Mouse (Mus musculus) left cerebral cortex, adult 18-20 months (tissue): ENCODE data around the gene Lima1. TPM values are rescaled to one million over a fixed set of nuclear protein-coding genes. Genes with fewer than 3 reads are reported as not detected.

Experiments used
- DNase-seq, 2 experiments: peaks; one replicate each; pipeline ENCODE4 v3.0.0; 2021 to 2022; ENCODE audit warnings: low spot score in 2 of 2, mixed read lengths in 1 of 2
- total RNA-seq, 2 experiments: library from RNA; stranded (reverse); gene quantifications; 2 replicates each; pipeline ENCODE4 v1.2.3; 2021

Lima1 gene
- total RNA-seq, 2 experiments from 2014 or later = 7.0 to 9.6 TPM

DNA sequence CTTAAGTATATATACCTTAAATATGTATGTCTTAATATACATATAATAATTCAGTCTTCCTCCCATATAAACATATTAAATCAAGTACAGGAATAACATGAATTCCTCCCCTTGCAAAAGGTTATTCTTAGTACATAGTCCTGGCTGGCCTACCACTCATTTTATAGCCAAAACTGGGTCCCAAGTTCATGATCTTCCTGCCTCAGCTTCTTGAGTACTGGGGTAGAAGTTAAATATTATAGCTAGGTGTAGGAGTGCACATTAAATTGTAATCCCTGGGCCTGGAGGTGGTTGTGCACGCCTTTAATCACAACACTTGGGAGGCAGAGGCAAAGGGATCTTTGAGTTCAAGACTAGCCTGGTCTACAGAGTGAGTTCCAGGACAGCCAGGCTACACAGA is 106.5 kb downstream of the Lima1 start:
- no peak for DNase-seq

DNA sequence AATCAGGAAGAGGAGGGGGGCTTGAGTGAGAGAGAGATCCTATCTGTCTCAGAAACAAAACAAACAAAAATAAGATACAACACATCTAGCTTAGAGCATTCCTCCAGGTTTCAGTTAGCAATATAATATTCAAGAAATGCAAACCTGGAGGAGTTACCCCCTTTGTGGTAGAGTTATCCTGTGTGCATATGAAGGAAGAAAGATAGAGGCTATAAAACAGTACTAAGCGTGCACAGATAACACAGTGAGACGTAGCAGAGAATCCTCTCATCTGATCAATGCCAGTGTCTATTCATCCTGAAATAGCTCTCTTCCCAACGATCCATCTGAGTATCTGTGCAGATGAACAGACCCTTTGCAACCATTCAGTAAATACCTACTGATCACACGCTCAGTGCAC is 107.8 kb downstream of the Lima1 start:
- no peak for DNase-seq

DNA sequence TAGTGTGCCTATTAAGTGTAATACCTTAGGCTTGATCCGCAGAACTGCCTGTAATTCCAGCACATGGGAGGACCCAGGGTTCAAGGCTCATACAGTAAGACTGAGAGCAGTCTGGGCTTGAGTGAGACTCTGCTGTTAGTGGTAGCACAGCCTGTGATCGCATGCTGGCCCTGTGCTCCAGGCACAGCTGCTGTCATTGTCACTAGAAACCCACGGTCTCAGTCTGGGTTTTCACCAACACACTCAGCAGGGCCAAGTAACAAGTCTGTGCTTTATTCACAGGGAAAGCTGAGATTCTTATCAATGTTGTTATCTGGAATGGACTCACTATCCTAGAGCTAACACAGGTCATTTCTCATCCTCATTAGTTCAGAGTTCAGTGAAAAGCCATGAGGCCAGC is 121.1 kb downstream of the Lima1 start:
- no peak for DNase-seq

DNA sequence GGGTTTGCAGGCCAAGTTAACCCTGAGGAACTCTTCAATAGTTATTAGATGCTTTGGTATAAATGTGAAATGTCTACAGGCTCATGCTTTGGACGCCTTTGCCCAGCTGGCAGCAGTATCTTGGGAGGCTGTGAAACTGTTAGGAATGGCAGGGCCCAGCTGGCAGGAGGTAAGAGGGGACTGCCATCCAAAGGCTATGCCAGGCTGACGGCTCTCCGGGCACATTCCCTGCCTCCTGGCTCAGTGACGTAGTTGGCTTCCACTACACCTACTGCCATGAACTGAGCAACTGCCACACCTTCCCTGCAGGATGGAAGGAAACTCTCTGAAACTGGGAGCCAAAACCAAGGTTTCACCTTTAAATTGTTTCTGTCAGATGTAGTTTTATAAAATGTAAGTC is 135.0 kb downstream of the Lima1 start:
- DNase-seq = no peak

DNA sequence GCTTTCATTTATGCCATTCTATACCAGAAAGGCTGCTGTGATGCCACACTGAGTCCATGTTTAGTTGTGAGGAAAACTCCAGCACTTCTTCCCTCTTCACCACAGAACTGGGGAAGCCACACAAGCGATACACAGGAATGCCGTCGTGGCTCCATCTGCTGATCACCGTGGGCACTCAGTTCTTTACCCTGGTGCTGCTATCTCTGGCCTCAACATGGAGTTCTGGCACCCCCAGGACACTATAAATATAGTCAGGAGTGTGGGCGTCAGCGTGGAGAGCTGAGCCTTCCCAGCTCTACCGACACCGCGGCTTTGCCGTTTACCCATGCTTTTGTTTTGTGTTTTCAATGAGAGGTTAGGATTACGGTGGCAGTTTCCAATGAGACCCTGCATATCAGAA is 138.6 kb downstream of the Lima1 start:
- peak in 1 of 2 experiments; percentile 44 for DNase-seq

DNA sequence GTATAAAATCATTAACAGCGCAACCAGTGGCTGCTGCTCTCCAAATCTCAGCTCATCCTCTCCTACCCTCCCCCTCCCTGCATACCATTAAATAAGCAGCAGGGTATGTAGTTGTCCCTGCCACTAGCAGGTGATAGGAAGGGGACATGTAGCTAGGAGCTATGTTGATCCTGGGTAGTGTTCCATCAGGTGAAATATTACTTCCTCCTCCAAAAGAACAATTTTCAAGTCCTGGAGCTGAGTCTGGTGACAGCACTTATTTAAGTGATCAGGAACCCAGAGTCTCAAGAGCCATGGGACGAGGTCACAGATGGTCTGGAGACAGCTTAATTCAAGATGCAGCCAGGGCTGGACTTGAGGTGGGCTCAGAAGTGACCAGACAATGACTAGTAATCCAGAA is 139.6 kb downstream of the Lima1 start:
- DNase-seq = peak; percentile 100

DNA sequence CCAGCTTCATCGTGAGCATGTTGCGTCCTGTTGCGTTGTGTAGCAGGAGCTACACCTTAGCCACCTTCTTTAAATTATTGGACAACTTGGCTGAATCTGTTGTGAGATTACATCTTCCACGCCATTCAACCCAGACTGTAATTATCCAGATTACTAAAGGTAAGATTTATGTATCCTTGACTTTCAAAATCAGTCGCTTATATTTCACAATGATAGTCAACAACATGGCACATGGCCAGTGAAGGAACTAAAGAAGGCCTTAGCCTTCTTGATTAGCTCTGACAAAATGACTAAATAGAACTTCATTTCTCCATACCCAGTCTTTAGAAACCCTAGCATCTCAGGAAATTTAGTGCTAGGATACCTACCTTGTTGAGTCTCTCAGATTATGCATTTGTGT is 142.1 kb downstream of the Lima1 start:
- no peak for DNase-seq

DNA sequence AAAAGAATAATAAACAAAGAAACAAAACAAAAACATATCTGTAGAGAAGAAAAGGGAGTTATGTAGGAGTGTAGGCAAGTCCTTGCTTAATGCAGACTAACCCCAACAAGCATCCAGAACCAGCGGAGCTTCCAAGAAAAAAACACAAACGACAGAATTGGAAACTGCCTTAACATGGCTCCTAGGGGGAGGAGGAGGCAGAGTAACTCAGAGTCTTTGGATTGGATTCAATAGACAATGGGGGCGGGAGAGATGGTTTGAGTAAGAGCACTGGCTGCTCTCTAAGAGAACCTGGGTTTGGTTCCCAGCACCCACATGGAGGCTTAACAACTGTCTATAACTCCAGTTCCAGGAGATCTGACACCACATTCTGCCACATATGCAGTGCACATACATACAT is 143.6 kb downstream of the Lima1 start:
- DNase-seq = no peak

DNA sequence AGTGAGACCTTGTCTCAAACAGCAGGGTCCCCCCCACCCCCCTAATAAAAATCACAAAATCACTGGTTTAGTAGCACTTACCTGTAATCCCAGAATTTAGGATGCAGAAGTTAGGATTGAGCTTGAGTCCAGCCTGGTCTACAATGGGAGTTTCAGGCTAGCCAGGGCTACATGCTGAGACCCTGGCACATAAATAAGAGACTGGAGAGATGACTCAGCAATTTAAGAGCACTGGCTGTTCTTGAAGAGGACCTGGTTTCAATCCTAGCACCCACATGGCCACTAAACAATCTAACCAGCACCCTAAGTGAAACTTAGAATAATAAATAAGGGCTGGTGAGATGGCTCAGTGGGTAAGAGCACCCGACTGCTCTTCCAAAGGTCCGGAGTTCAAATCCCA is 144.1 kb downstream of the Lima1 start:
- DNase-seq = no peak

DNA sequence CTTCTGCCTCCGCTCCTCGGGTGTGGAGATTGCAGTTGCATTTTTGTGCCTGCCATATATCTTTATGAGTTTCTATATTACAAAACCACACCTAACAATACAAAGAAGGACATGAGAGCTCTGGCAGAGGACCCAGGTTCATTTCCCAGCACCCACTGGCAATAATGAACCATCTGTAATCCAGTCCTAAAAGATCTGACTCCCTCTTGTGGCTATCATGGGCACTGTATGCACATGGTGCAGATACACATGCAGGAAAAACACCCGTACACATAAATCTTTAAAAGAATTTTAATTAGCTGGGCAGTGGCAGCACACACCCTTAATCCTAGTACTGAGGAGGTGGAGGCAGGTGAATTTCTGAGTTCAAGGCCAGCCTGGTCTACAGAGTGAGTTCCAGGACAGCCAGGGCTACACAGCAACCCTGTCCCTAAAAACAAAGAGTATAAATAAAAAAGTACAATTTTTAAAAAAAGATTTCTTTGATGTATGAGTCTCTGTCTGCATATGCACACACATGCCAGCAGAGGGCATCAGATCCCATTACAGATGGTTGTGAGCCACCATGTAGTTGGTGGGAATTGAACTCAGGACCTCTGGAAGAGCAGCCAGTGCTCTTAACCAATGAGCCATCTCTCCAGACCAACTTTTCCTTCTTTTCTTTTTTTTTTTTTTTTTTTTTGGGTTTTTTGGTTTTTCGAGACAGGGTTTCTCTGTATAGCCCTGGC is 146.0 kb downstream of the Lima1 start:
- no peak for DNase-seq

Other genes starting within 250 kb of the Lima1 start
- gene Racgap1, start 223.8 kb downstream of the Lima1 start, total RNA-seq = 10 to 100 TPM; 12.4 to 13.0 TPM
- 10 to 100 TPM; 62.7 to 75.8 TPM for gene Asic1, start 205.1 kb downstream of the Lima1 start, total RNA-seq
- gene Smarcd1, start 173.3 kb downstream of the Lima1 start, total RNA-seq = 100 to 1,000 TPM; 149 to 156 TPM
- gene Gm17349, start 170.0 kb downstream of the Lima1 start, total RNA-seq = 1 to 10 TPM; 2.6 to 6.1 TPM
- gene Gpd1, start 157.9 kb downstream of the Lima1 start, total RNA-seq = 10 to 100 TPM; 76.6 to 82.3 TPM
- 100 to 1,000 TPM; 126 TPM for gene Cox14, start 149.8 kb downstream of the Lima1 start, total RNA-seq
- 10 to 100 TPM; 34.4 to 35.2 TPM for gene Cers5, start 102.6 kb downstream of the Lima1 start, total RNA-seq
- under 1 TPM in 1 of 2 experiments, not detected in 1; 0.05 TPM for gene Fam186a, start 91.6 kb upstream of the Lima1 start, total RNA-seq
- 10 to 100 TPM; 46.5 to 50.4 TPM for gene Larp4, start 94.6 kb upstream of the Lima1 start, total RNA-seq
- gene Dip2b, start 163.2 kb upstream of the Lima1 start, total RNA-seq = 10 to 100 TPM; 59.9 to 63.5 TPM